Mouse (Mus musculus) E14TG2a.4 (cell line): ENCODE results near the gene Calm1.

Experiments
- CTCF ChIP-seq: conservative IDR thresholded peaks from 2 replicates; pipeline ENCODE4 v1.5.1; 2014; ENCODE audit warnings: low read length
- NANOG ChIP-seq: IDR thresholded peaks from 2 replicates; pipeline ENCODE4 v1.6.1; 2014; ENCODE audit warnings: borderline replicate concordance, low read length, mixed read lengths
- POU5F1 ChIP-seq: IDR thresholded peaks from 2 replicates; pipeline ENCODE4 v1.6.1; 2014; ENCODE audit warnings: low read length, borderline replicate concordance

DNA sequence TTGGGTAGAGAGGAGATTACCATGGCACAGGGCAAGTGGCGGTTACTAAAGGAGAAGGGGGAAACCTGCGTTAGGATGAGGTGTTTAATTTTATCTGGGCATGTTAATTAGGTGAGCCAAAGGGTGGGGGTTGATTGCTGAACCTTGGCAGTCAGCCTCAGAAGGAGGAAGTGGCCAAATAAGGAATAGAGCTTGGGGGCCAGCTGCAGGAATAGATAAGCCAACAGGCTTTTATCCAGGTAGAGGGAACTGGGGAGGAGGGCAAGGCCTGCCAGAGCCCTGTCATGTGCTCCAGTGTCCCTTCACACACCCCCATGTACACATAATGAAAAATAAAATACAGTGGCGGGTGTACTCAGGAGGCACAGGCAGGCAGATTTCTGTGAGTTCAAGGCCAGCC, 13.2 kb downstream of the Calm1 start:
- TF ChIP-seq CTCF (no peak), POU5F1 (no peak), NANOG (no peak)
